Mouse (Mus musculus): ENCODE results near the gene Abcc4. TPM values are rescaled to one million over a fixed set of nuclear protein-coding genes. Genes with fewer than 3 reads are reported as not detected.

Abcc4 gene
- total RNA-seq, 2 experiments from 2014 or later: 8.7 to 11.1 TPM

DNA sequence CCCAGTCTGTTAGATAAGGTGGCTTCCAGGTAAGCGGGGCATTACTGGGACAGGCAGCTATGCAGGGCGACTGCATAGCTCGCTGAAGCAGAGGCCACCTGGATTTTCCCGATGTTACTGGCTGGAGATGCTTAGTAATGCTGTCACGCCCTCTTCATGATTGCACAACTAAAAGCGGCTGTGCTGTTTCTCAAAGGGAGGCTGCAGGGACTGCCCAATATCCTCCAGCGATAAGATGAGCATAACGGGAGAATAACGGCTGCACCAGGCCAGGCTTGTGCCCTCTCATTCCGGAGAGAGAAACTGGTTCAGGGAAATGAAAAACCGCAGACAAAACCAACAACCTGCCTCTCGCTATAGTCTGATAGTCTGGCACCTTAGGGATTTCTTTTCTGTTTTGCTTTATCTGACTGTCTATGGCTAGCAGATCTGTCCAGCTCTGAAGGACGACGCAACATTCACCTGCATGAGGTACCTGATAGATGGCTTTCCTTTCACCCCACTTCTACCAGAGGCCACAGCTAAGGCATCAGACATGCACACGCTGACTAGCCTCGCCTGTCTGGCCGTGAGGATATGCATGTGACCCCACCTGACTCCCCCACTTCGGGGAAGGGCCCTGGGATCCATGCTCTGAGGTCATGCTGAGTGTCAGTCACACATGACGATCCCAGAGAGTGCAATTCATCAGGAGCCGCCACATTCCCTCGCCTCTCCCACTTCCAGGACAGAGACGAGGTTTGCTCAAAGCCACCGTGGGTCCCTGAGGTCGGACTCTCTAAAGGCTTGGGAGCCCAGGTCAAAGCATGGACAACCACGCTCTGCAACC is 67.4 kb downstream of the Abcc4 start:
- Histone ChIP-seq H3K27ac (no peak overlapping the region), H3K4me3 (no peak overlapping the region)
- TF ChIP-seq CTCF (conservative IDR thresholded peaks at IDR 0.05): no peak
- no peak for DNase-seq (ENCODE audit: low spot score in 2 of 2)

GRCm38 (mm10) chr14:118635493-118636183 is 70.4 kb downstream of the Abcc4 start:
- H3K4me3 ChIP-seq: peak overlapping the region; percentile 23; the same call in 1 of the 2 replicates
- peak; percentile 27 to 45 for DNase-seq (ENCODE audit: low spot score in 2 of 2)
- no peak for TF ChIP-seq CTCF (conservative IDR thresholded peaks at IDR 0.05)
- peak overlapping the region; percentile 28; the same call in 1 of the 2 replicates for H3K27ac ChIP-seq

DNA sequence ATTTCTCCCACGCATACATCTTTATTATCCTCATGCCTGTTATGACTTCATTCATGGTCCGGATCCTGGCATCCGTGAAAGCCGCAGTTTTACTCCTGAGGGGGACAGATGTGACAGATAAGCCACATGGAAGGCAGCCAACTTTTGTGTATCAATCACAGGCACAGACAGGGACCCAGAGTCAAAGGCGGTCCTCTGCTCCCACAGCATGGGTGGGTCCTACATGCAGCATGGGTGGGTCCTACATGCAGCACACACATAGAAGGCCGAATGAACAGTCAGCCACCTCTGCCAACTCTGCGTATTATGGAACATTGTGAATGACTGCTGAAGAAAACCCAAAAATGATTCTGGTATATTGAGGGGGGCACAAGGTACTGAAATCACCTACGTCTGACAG is 76.4 kb downstream of the Abcc4 start:
- DNase-seq (ENCODE audit: low spot score in 2 of 2): no peak
- TF ChIP-seq CTCF (conservative IDR thresholded peaks at IDR 0.05): no peak
- H3K4me3 ChIP-seq: no peak overlapping the region
- no peak overlapping the region for H3K27ac ChIP-seq

- TF ChIP-seq CTCF (conservative IDR thresholded peaks at IDR 0.05): no peak
- DNase-seq (ENCODE audit: low spot score in 2 of 2): no peak
- Histone ChIP-seq H3K4me3 (no peak overlapping the region), H3K27ac (no peak overlapping the region)
Measured at GRCm38 (mm10) chr14:118621449-118621789, 84.6 kb downstream of the Abcc4 start.

DNA sequence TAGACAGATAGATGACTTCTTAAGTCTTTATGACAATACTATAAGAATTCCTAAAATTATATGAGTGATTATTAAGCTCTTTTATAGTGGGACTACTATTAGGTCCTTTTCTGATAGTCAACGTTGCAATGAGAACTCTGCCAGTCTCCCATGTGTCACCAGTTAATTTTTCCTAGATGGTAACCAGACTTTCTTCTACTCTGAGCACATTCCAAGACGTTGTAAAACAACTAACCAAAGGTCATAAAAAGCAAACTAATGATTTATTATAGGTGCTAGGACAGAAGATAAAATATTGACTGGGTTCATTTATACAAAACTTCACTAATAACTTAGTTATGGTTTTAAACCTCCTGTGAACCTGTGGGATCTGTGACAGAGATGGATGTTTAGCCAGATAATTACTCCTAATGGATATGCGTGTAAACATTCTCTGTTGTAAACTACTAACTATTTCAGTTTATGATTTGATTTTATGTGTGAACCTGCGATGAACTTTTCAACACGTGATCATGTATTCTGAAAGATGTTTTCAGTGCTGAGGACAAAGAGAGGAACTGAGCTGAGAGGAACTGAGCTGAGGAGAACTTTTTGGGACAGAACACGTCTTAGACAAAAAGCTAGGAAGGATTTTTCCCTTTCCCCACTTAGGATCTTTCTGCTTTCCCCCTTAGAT is 85.1 kb downstream of the Abcc4 start:
- TF ChIP-seq CTCF (conservative IDR thresholded peaks at IDR 0.05): no peak
- Histone ChIP-seq H3K4me3 (no peak overlapping the region), H3K27ac (no peak overlapping the region)
- DNase-seq (ENCODE audit: low spot score in 2 of 2): no peak

DNA sequence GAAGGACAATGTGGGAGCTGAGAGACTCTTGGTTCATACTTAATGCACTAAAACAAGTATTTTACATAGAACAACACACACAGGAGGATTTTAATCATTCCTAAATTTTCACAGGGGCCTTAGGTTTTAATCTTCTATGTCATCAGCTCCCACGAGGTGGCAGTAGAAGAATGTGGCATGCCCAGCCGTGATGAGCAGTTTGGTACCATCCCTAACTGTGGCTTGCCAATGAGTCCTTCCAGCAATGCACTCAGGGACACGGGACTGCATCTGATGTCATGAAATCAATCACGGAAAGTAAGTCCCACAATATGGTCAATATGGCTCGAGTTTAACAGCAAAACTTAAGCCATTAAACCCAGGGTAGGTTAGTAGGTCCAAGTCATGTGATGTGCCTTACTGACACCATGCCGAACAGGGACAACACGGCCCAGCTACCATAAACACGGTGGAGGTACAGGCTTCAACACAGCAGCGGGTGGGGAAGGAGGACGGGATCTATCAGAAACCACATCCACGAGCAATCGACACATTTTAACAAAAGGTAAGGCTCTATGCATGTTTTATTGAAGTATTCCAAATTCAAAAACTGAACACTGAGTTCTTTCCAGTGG is 89.2 kb downstream of the Abcc4 start:
- H3K27ac ChIP-seq: no peak overlapping the region
- H3K4me3 ChIP-seq: no peak overlapping the region
- peak; percentile 91 for TF ChIP-seq CTCF (conservative IDR thresholded peaks at IDR 0.05)
- peak; percentile 73 to 79 for DNase-seq (ENCODE audit: low spot score in 2 of 2)

- Histone ChIP-seq H3K27ac (no peak overlapping the region), H3K4me3 (no peak overlapping the region)
- DNase-seq (ENCODE audit: low spot score in 2 of 2): no peak
- TF ChIP-seq CTCF (conservative IDR thresholded peaks at IDR 0.05): no peak
Measured at GRCm38 (mm10) chr14:118613734-118614133, 92.3 kb downstream of the Abcc4 start.

DNA sequence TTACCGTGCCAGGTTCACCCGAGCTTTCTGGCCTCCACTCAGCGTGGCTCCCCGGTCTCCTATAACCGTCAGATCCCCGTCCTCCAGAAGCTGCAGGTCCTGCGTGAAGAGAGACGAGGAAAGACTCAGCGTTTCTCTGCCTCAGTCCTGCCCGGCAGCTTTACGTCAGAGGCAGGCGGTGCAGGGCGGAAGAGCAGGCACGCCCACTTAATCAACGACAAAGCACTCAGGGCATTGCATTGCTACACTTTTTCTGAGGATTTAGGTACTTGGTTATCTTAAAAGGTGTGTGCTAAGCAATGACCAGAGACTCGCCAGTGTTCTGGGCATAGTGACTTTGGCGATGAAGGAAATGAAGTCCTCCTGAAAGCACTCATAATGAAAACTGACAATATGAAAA is 94.3 kb downstream of the Abcc4 start:
- no peak for TF ChIP-seq CTCF (conservative IDR thresholded peaks at IDR 0.05)
- DNase-seq (ENCODE audit: low spot score in 2 of 2): no peak
- Histone ChIP-seq H3K4me3 (no peak overlapping the region), H3K27ac (no peak overlapping the region)

DNA sequence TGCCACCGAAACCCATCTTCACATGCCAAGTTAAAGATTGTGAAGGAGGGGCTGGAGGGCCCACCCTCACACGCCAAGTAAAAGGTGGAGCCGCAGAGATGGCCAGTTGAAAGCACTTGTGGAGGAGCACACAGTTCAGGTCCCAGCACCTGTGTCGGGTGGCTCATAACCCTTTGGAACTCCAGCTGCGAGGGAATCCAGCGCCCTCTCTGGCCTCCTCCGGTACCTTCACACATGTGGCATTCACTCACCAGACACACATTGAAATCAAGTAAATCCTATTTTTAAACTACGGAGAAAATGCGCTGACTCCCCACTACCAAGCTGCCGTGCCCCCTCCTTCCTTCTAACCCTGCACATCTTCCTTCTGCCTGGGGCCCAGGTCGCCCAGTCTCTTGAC is 95.2 kb downstream of the Abcc4 start:
- H3K27ac ChIP-seq: no peak overlapping the region
- no peak for TF ChIP-seq CTCF (conservative IDR thresholded peaks at IDR 0.05)
- DNase-seq (ENCODE audit: low spot score in 2 of 2): no peak
- no peak overlapping the region for H3K4me3 ChIP-seq

DNA sequence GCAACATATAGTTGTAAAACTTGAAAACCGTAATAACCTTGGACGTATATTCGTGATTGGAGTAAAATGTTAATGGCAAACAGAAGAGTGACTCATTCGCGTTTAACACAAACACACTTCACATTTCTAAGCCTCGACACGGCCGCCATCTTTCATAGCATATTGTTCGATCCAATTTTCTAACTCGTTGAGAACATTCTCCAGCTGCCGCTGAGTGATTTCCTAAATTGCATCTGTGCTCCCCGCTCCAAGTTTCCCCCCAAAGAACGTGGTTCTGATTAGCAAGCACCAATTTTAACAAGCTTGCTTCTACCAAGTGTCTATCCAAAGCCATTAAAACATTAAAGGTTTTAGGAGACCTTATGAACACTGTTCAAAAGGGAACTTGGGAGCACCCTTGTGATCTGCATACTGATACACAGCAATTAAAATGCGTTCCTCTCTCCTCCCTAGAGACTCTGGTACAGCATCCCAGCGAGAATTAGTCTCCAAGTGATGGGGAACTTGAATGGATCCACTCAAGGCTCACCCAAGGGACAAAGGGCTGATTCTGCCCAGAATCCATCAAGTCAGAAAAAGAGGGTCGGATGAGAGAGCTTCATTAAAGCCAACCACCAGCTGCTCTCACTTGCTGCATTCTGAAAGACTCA is 97.1 kb downstream of the Abcc4 start:
- DNase-seq (ENCODE audit: low spot score in 2 of 2): peak; percentile 29 to 57
- H3K4me3 ChIP-seq: no peak overlapping the region
- no peak for TF ChIP-seq CTCF (conservative IDR thresholded peaks at IDR 0.05)
- peak overlapping the region; percentile 74 for H3K27ac ChIP-seq

- TF ChIP-seq CTCF (conservative IDR thresholded peaks at IDR 0.05): no peak
- DNase-seq (ENCODE audit: low spot score in 2 of 2): no peak
- H3K27ac ChIP-seq: no peak overlapping the region
- H3K4me3 ChIP-seq: no peak overlapping the region
Measured at GRCm38 (mm10) chr14:118608317-118608716, 97.7 kb downstream of the Abcc4 start.

DNA sequence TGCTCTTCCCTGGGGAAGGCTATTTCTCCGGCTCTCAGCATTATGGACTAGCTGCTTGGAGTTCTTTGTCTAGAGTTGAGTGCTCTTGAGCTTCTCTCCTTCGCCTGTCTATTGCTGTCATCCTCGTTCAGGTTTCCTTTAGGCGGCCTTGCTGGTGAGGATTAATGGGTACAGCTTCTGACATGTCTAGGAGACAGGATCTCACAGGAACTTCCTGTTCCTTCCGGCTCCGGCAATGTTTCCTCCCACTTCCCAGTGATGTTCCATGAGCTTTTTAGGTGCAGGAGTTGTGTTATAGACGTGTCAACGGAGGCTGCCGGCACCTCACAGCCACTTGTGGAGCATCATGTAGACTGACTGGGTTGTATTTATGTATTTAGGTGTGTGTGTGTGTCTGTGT is 99.5 kb downstream of the Abcc4 start:
- DNase-seq (ENCODE audit: low spot score in 2 of 2): no peak
- no peak for TF ChIP-seq CTCF (conservative IDR thresholded peaks at IDR 0.05)
- no peak overlapping the region for H3K27ac ChIP-seq
- H3K4me3 ChIP-seq: no peak overlapping the region

Measured in layer of hippocampus, adult 2 months (tissue).